ENCODE assay signal across 9 mouse cellular contexts in genomic region chr11:44617734-44618586, GRCm38 (mm10). TPM values are rescaled to one million over a fixed set of nuclear protein-coding genes. Genes with fewer than 3 reads are reported as not detected.
DNase-seq lines count a peak whose midpoint lies in the region; ATAC-seq and TF ChIP-seq lines count a peak whose summit lies in the region.
"Had no signal": no experiment of that assay in that cellular context is flagged by ENCODE, and none has a peak within 500 bp of the region (broad histone marks: within the 10 kb centered on the region; RNA-seq: fewer than 3 reads in every experiment).

No protein-coding gene starts in this region.

- H3K9ac ChIP-seq in intestine, embryonic 15.5 days: peak overlapping the region; percentile 49
- no peak overlapping the region for H3K9ac ChIP-seq in liver, embryonic 15.5 days

- H3K4me1 ChIP-seq in intestine, embryonic 15.5 days (replicated peaks): peaks cover 17% of the 10 kb centered on the region
- peaks cover 15% of the 10 kb centered on the region for H3K4me1 ChIP-seq in liver, embryonic 15.5 days (replicated peaks)
- peaks cover 12% of the 10 kb centered on the region for H3K4me1 ChIP-seq in olfactory bulb, adult 2 months (ENCODE audit: control insufficient read depth, insufficient read depth, low read length)

- H3K36me3 ChIP-seq in intestine, embryonic 15.5 days: no peaks in the 10 kb centered on the region
- H3K36me3 ChIP-seq in liver, embryonic 15.5 days (replicated peaks): no peaks in the 10 kb centered on the region

- ATAC-seq in granulocyte monocyte progenitor cell, adult 5-6 weeks (replicated peaks; ENCODE audit: poor library complexity, severe bottlenecking): peak; percentile 45
- 0 out of 2 replicates have a peak, but pooled peaks have one; percentile 46 for ATAC-seq in intestine, embryonic 15.5 days
- ATAC-seq in liver, embryonic 15.5 days (ENCODE audit: insufficient read depth): no peak
- ATAC-seq in activated CD4-positive, CD25-positive, alpha-beta regulatory T cell, adult 4 months: no peak

- peak overlapping the region; percentile 56 for H3K4me3 ChIP-seq in intestine, embryonic 15.5 days (replicated peaks)
- H3K4me3 ChIP-seq in liver, embryonic 15.5 days (replicated peaks): peak overlapping the region; percentile 44
- H3K4me3 ChIP-seq in olfactory bulb, adult 2 months (ENCODE audit: insufficient read depth, low read depth, low read length): peak overlapping the region; percentile 48

- peak; percentile 42 for DNase-seq in ovary, postnatal 10 days (ENCODE audit: low spot score)
- no peak for DNase-seq in ovary, adult 18-20 months (ENCODE audit: low spot score)
- DNase-seq in cerebellum, postnatal 25 days: peak; percentile 82 to 83

- no peaks in the 10 kb centered on the region for H3K9me3 ChIP-seq in intestine, embryonic 15.5 days
- no peaks in the 10 kb centered on the region for H3K9me3 ChIP-seq in liver, embryonic 15.5 days (replicated peaks)

- no peak for TF ChIP-seq POLR2A in olfactory bulb, adult 2 months (IDR thresholded peaks at IDR 0.05; ENCODE audit: insufficient read depth, low read depth, low read length)

- H3K27me3 ChIP-seq in intestine, embryonic 15.5 days (replicated peaks): peaks cover 72% of the 10 kb centered on the region
- H3K27me3 ChIP-seq in liver, embryonic 15.5 days: peaks cover 94% of the 10 kb centered on the region

- H3K27ac ChIP-seq in intestine, embryonic 15.5 days: 0 out of 2 replicates have a peak overlapping the region, but pooled peaks have one; percentile 48
- H3K27ac ChIP-seq in liver, embryonic 15.5 days (replicated peaks): no peak overlapping the region
- H3K27ac ChIP-seq in olfactory bulb, adult 2 months (ENCODE audit: insufficient read depth, low read depth, low read length): no peak overlapping the region
- H3K27ac ChIP-seq: macrophage had no signal

- WGBS in intestine, embryonic 15.5 days: under 1% methylated on average over 55 of the region's 55 CpGs
- under 1% methylated on average over 55 of the region's 55 CpGs for WGBS in liver, embryonic 15.5 days (ENCODE audit: insufficient replicate concordance)
- 2% methylated on average over 55 of the region's 55 CpGs for WGBS in olfactory bulb, adult 2 months

- H3K4me2 ChIP-seq in intestine, embryonic 15.5 days (replicated peaks): peak overlapping the region; percentile 90
- peak overlapping the region; percentile 64 for H3K4me2 ChIP-seq in liver, embryonic 15.5 days

- TF ChIP-seq CTCF in olfactory bulb, adult 2 months (IDR thresholded peaks at IDR 0.05; ENCODE audit: insufficient read depth, low read depth, low read length): no peak

RNA-seq across cellular contexts. Expression of gene Ebf1, which starts 0.8 kb away (rescaled TPM):
- not detected in 2 replicates for total RNA-seq in granulocyte monocyte progenitor cell, adult 5-6 weeks (2014; fragmentation: Nextera tagmentation)
- total RNA-seq in granulocyte monocyte progenitor cell, adult 5-6 weeks (2017): not detected in 2 replicates
- 9.5 and 12.1 TPM in 2 replicates for polyA plus RNA-seq in intestine, embryonic 15.5 days (2015; fragmentation: Nextera tagmentation; extraction: Ambion mirVana)
- polyA plus RNA-seq in liver, embryonic 15.5 days (2015; fragmentation: Nextera tagmentation; extraction: Ambion mirVana): 1.2 and 1.5 TPM in 2 replicates
- polyA plus RNA-seq in olfactory bulb, adult 2 months (2012; ENCODE audit: insufficient read depth, insufficient read length, low replicate concordance, missing spikeins): not detected in 2 replicates
- polyA plus RNA-seq in activated CD4-positive, CD25-positive, alpha-beta regulatory T cell, adult 4 months (2017; shearing (Covaris generic)): 1 to 10 TPM in 1 of 2 experiments, under 1 TPM in 1; 0.48 to 4.5 TPM

Comparison
In these comparisons a context has a peak if more than half of its experiments do, and no peak if none do; other contexts are left out.
1. ATAC-seq: peak in granulocyte monocyte progenitor cell, adult 5-6 weeks (single experiment) and intestine, embryonic 15.5 days (single experiment); none in liver, embryonic 15.5 days (single experiment) and activated CD4-positive, CD25-positive, alpha-beta regulatory T cell, adult 4 months (single experiment).
2. Peak in every context shown above with its lines, with median percentiles within 50 percentile points of each other: H3K4me3 ChIP-seq.